Comparison of ENCODE assay signal across 8 mouse cellular contexts in the genomic region with DNA sequence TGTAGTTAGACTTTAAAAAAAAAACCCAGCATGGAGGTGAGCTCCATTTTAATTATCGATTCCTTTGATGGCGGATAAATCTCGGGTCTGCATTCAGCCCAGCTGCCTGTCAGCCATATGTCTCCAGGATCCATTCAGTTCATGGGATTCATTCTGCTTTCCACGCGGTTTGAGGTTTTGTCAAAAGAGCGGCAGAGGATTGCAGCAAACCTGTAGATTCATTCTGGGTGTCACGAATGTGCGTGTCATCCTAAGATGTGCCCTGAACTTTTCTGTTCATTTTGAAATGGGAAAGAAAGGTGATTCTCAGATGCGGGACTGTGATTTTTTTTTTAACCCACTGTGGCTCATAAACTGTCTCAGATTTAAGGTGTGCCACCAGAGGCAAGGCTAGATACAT.
A peak's percentile ranks its signal among the peaks of the same experiment; 100 is the strongest.
DNase-seq lines count a peak whose midpoint lies in the region; ATAC-seq and TF ChIP-seq lines count a peak whose summit lies in the region.

No protein-coding gene starts in this region.

- no peaks in the 10 kb centered on the region for H3K9me3 ChIP-seq in heart, embryonic 10.5 days
- no peaks in the 10 kb centered on the region for H3K9me3 ChIP-seq in forebrain, postnatal 0 days (ENCODE audit: low read length)
- H3K9me3 ChIP-seq in liver, embryonic 16.5 days (replicated peaks; ENCODE audit: control insufficient read depth, low read length): no peaks in the 10 kb centered on the region; the same call in 1 of the 2 replicates

- 47% methylated on average over 9 of the region's 9 CpGs for WGBS in heart, embryonic 10.5 days
- 15% methylated on average over 9 of the region's 9 CpGs for WGBS in forebrain, postnatal 0 days
- 63% methylated on average over 9 of the region's 9 CpGs for WGBS in liver, embryonic 16.5 days (ENCODE audit: insufficient replicate concordance)

- H3K27me3 ChIP-seq in heart, embryonic 10.5 days (ENCODE audit: insufficient read depth, poor library complexity, severe bottlenecking): no peaks in the 10 kb centered on the region
- H3K27me3 ChIP-seq in forebrain, postnatal 0 days (ENCODE audit: insufficient read depth, low read length): no peaks in the 10 kb centered on the region
- no peaks in the 10 kb centered on the region for H3K27me3 ChIP-seq in liver, embryonic 16.5 days (ENCODE audit: control insufficient read depth, insufficient read depth, low read depth, low read length)

- H3K36me3 ChIP-seq in heart, embryonic 10.5 days: 0 out of 2 replicates have a peak, but pooled peaks cover under 1% of the 10 kb centered on the region
- H3K36me3 ChIP-seq in forebrain, postnatal 0 days (ENCODE audit: insufficient read depth): no peaks in the 10 kb centered on the region
- H3K36me3 ChIP-seq in liver, embryonic 16.5 days (ENCODE audit: control insufficient read depth, insufficient read depth): no peaks in the 10 kb centered on the region

- peak overlapping the region; percentile 80 for H3K9ac ChIP-seq in forebrain, postnatal 0 days
- H3K9ac ChIP-seq in liver, embryonic 16.5 days (ENCODE audit: low read depth, low read length): no peak overlapping the region

- H3K4me2 ChIP-seq in forebrain, postnatal 0 days (ENCODE audit: low read depth): peak overlapping the region; percentile 59
- H3K4me2 ChIP-seq in liver, embryonic 16.5 days (ENCODE audit: low read depth, low read length): peak overlapping the region; percentile 36

- no peak; the same call in 1 of the 2 replicates for ATAC-seq in forebrain, postnatal 0 days
- ATAC-seq in liver, embryonic 16.5 days (ENCODE audit: low read depth): no peak

- DNase-seq in heart, embryonic 10.5 days (ENCODE audit: low spot score): no peak
- DNase-seq in heart, postnatal 14 days: no peak
- DNase-seq in MN1 (ENCODE audit: low spot score) (peak; percentile 43), adipocyte (ENCODE audit: low spot score) (no peak)
- DNase-seq in forebrain, postnatal 0 days: peak; percentile 68
- no peak for DNase-seq in urinary bladder, postnatal 4 days (ENCODE audit: low spot score in 2 of 2)
- DNase-seq in thymus, adult 18-20 months: no peak

- peak overlapping the region; percentile 93 for H3K27ac ChIP-seq in heart, embryonic 10.5 days
- peak overlapping the region; percentile 95 for H3K27ac ChIP-seq in forebrain, postnatal 0 days (ENCODE audit: low read depth, low read length)
- H3K27ac ChIP-seq in liver, embryonic 16.5 days (ENCODE audit: low read length): no peak overlapping the region

- no peak for TF ChIP-seq CTCF in forebrain, postnatal 0 days (IDR thresholded peaks at IDR 0.05; ENCODE audit: low read depth)

- H3K4me3 ChIP-seq in heart, embryonic 10.5 days: peak overlapping the region; percentile 70
- H3K4me3 ChIP-seq in forebrain, postnatal 0 days (ENCODE audit: low read depth, low read length): peak overlapping the region; percentile 67
- peak overlapping the region; percentile 15; the same call in 1 of the 2 replicates for H3K4me3 ChIP-seq in liver, embryonic 16.5 days (ENCODE audit: low read depth, low read length)

- H3K4me1 ChIP-seq in heart, embryonic 10.5 days: peaks cover 30% of the 10 kb centered on the region
- peaks cover 12% of the 10 kb centered on the region for H3K4me1 ChIP-seq in forebrain, postnatal 0 days (ENCODE audit: insufficient read depth)
- H3K4me1 ChIP-seq in liver, embryonic 16.5 days (ENCODE audit: control insufficient read depth, low read depth, low read length): no peaks in the 10 kb centered on the region

- intact Hi-C loops in heart, postnatal 14 days (cut with DNase I): loop anchor here (2.0 to 5.0 kb wide), 2 partner anchors 60 to 82 kb away; no protein-coding TSS in a partner anchor

Comparison
In these comparisons a context has a peak if more than half of its experiments do, and no peak if none do; other contexts are left out.
1. DNase-seq: peak in MN1 (single experiment) and forebrain, postnatal 0 days (single experiment); none in heart, embryonic 10.5 days (single experiment), heart, postnatal 14 days (0 of 2), adipocyte (single experiment), urinary bladder, postnatal 4 days (0 of 2) and thymus, adult 18-20 months (0 of 2).
2. H3K4me3 ChIP-seq: peak in every context shown above with its lines; median percentile 70 in heart, embryonic 10.5 days; 67 in forebrain, postnatal 0 days; 15 in liver, embryonic 16.5 days.